Mouse (Mus musculus) forebrain, embryonic 14.5 days (tissue): ENCODE data around the gene Syt5. TPM values are rescaled to one million over a fixed set of nuclear protein-coding genes. Genes with fewer than 3 reads are reported as not detected.

ENCODE experiments used
- ATAC-seq: fragments of 200-750 bp; cut with Nextera tagmentation; 2 replicates; pipeline ENCODE4 v1.8.0; 2017; ENCODE audit warnings: mild to moderate bottlenecking, moderate library complexity
- DNase-seq: peaks from one replicate; pipeline ENCODE4 v3.0.0-alpha.2; 2015; ENCODE audit warnings: low spot score
- H3K27ac ChIP-seq: fragments of 300-500 bp; sonication (generic); 2 replicates; pipeline ENCODE4 v1.5.1; 2014; ENCODE audit warnings: low read depth, mild to moderate bottlenecking, control low read depth, low read length, moderate library complexity
- H3K27me3 ChIP-seq: fragments of 300-500 bp; sonication (generic); replicated peaks from 2 replicates; pipeline ENCODE4 v1.6.1; 2014; ENCODE audit warnings: low read length, control low read depth, mixed read lengths; ENCODE audit not compliant: control insufficient read depth, insufficient read depth
- H3K36me3 ChIP-seq: fragments of 300-500 bp; sonication (generic); 2 replicates; pipeline ENCODE4 v1.6.1; 2014; ENCODE audit warnings: low read length, control low read depth; ENCODE audit not compliant: control insufficient read depth, insufficient read depth
- H3K4me1 ChIP-seq: fragments of 300-500 bp; sonication (generic); 2 replicates; pipeline ENCODE4 v1.6.1; 2014; ENCODE audit warnings: antibody characterized with exemption, low read length, control low read depth; ENCODE audit not compliant: control insufficient read depth, insufficient read depth
- H3K4me2 ChIP-seq: fragments of 300-500 bp; sonication (generic); 2 replicates; pipeline ENCODE4 v1.6.1; 2014; ENCODE audit warnings: mild to moderate bottlenecking, control low read depth, low read length
- H3K4me3 ChIP-seq: fragments of 300-500 bp; sonication (generic); 2 replicates; pipeline ENCODE4 v1.5.1; 2014; ENCODE audit warnings: low read depth, low read length, control low read depth
- H3K9ac ChIP-seq: fragments of 300-500 bp; sonication (generic); 2 replicates; pipeline ENCODE4 v1.6.1; 2014; ENCODE audit warnings: mild to moderate bottlenecking, low read length, control low read depth, moderate library complexity
- H3K9me3 ChIP-seq: fragments of 300-500 bp; sonication (generic); replicated peaks from 2 replicates; pipeline ENCODE4 v1.6.1; 2016; ENCODE audit warnings: low read length, control low read depth, mixed read lengths; ENCODE audit not compliant: control insufficient read depth
- WGBS: fragments of 180-500 bp; shearing (Covaris S2); extraction: QIAGEN DNeasy Blood & Tissue Kit; methylation state at CpG from one replicate; pipeline ENCODE4 v1.1.7; 2014; 5-methylcytosine and 5-hydroxymethylcytosine counted together
- polyA plus RNA-seq: library from polyadenylated mRNA; unstranded; fragments of >200 nt; fragmentation: Nextera tagmentation; extraction: Ambion mirVana; gene quantifications from 2 replicates; pipeline ENCODE4 v1.2.1, GENCODE M21; 2014

The Syt5 gene
- polyA plus RNA-seq, 1 experiment from 2014 or later, result 133 TPM

DNA sequence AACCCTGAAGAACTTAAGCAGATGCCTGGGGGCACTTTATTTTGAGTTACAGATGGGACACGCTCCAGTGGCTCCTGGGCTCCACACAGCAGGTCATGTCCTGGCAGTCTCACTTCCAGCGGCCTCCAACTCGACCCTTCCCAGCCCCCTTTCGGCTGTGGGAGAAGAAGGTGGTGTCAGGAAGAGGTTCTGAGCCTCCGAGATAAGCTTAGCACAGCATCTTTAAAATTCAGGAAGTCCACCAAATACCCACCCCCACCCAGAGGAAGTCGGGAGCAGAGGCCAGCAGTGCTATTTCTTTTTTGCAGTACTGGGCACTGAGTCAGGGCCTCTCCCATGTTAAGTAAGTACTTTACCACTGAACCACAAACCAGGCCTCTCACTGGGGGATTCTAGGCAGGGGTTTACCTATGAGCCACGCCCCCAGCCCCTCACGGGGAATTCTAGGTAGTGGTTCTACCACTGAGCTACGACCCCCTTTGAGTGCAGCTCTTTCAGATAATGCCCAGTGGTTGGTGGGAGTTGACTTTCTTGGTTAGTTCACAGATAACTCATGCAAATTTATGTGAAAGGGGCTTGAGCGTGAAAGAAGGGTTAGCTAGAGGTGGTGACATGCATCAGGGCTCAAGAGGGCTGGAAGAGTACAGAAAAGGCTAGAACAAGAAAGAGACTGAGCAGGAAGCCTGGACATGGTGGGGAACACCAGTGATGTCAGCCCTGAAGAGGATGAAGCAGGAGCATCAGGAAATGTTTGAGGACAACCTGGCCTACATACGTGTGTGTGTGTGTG is 42.5 kb downstream of the Syt5 start:
- Histone ChIP-seq H3K9ac (no peak overlapping the region), H3K4me2 (no peak overlapping the region), H3K4me3 (no peak overlapping the region), H3K4me1 (peaks cover 12% of the 10 kb centered on the region), H3K27ac (no peak overlapping the region), H3K9me3 (no peaks in the 10 kb centered on the region), H3K27me3 (no peaks in the 10 kb centered on the region), H3K36me3 (no peaks in the 10 kb centered on the region)
- DNase-seq, result no peak
- no peak for ATAC-seq
- WGBS, result 69% methylated on average over 11 of the region's 11 CpGs

DNA sequence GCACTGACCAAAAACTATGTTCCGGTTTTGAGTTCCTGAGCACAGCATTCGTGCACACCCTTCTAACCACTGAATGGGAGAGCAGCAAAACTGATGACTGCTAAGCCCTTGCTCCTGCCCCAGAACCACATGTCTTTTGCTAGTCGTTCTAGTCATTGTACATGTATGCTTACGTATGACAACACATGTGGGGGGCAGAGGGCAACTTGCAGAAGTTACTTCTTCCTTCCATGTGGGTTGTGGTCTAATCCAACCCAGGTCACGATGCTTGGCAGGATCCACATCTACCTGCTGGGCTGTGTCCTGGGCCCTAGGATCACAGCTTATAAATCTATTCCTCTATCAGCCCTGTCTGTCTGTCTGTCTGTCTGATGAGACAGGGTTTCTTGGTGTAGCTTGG is 43.5 kb downstream of the Syt5 start:
- no peak overlapping the region for H3K4me3 ChIP-seq
- H3K4me2 ChIP-seq, result no peak overlapping the region
- H3K27me3 ChIP-seq, result no peaks in the 10 kb centered on the region
- DNase-seq (no peak), ATAC-seq (no peak)
- no peaks in the 10 kb centered on the region for H3K9me3 ChIP-seq
- no peak overlapping the region for H3K9ac ChIP-seq
- no peak overlapping the region for H3K27ac ChIP-seq
- 80% methylated on average over 5 of the region's 5 CpGs for WGBS
- H3K4me1 ChIP-seq, result peaks cover 21% of the 10 kb centered on the region
- H3K36me3 ChIP-seq, result 0 out of 2 replicates have a peak, but pooled peaks cover 2% of the 10 kb centered on the region

DNA sequence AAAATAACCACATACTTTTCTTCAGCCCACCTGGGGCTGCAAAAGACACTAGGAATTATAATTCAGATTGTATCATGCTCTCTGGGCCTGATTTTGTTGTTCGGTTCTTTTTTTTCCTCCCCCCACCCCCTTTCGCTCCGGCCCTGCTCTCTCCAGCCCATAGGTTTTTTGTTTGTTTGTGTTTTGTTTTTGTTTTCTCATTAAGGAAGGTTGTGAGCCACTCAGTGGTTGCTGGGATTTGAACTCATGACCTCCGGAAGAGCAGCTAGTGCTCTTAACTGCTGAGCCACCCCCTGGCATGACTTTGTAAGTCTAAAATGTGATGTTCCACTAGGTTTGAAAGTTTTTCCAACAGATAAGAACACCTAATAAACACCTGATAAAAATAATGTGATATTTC is 44.2 kb downstream of the Syt5 start:
- H3K9me3 ChIP-seq, result no peaks in the 10 kb centered on the region
- no peak for ATAC-seq
- no peak overlapping the region for H3K9ac ChIP-seq
- 71% methylated on average over 4 of the region's 4 CpGs for WGBS
- H3K4me2 ChIP-seq, result no peak overlapping the region
- peaks cover 29% of the 10 kb centered on the region for H3K4me1 ChIP-seq
- H3K27me3 ChIP-seq, result no peaks in the 10 kb centered on the region
- H3K27ac ChIP-seq, result no peak overlapping the region
- no peak for DNase-seq
- 0 out of 2 replicates have a peak, but pooled peaks cover 2% of the 10 kb centered on the region for H3K36me3 ChIP-seq
- no peak overlapping the region for H3K4me3 ChIP-seq

DNA sequence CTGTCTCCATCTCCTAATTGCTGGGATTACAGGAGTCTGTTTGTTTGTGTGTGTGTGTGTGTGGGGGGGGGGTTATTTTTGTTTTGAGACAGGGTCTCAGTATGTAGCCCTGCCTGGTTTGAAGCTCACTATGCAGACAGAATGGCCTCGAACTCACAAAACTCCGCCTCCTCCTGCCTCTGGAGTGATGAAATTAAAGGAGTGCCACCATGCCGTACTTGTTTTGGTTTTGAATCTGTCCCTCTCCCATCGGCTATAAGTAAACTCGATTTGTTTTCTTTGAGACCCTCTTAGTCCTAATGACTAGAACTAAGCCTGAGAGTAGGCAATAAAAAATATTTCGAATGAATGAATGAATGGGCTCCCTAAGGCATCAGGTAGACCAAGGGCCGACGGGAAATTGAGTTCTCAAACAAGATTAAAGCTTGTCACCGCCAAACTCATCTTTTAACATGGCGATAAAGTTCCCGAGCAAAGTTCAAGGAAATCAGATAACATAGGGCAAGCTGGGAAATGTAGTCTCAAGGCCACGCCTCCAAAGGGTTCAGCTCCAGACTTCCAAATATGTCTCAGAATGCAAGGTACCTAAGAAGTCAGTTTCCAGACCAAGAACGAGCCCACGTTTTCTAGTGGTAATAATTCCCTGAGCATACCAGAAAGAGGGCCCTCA is 44.8 kb downstream of the Syt5 start:
- DNase-seq (peak; percentile 72), ATAC-seq (peak; percentile 5)
- 11% methylated on average over 14 of the region's 14 CpGs for WGBS
- Histone ChIP-seq H3K27me3 (no peaks in the 10 kb centered on the region), H3K27ac (0 out of 2 replicates have a peak overlapping the region, but pooled peaks have one; percentile 85), H3K4me3 (peak overlapping the region; percentile 89), H3K36me3 (0 out of 2 replicates have a peak, but pooled peaks cover 2% of the 10 kb centered on the region), H3K4me1 (peaks cover 30% of the 10 kb centered on the region), H3K9me3 (no peaks in the 10 kb centered on the region), H3K4me2 (peak overlapping the region; percentile 92), H3K9ac (peak overlapping the region; percentile 97)

DNA sequence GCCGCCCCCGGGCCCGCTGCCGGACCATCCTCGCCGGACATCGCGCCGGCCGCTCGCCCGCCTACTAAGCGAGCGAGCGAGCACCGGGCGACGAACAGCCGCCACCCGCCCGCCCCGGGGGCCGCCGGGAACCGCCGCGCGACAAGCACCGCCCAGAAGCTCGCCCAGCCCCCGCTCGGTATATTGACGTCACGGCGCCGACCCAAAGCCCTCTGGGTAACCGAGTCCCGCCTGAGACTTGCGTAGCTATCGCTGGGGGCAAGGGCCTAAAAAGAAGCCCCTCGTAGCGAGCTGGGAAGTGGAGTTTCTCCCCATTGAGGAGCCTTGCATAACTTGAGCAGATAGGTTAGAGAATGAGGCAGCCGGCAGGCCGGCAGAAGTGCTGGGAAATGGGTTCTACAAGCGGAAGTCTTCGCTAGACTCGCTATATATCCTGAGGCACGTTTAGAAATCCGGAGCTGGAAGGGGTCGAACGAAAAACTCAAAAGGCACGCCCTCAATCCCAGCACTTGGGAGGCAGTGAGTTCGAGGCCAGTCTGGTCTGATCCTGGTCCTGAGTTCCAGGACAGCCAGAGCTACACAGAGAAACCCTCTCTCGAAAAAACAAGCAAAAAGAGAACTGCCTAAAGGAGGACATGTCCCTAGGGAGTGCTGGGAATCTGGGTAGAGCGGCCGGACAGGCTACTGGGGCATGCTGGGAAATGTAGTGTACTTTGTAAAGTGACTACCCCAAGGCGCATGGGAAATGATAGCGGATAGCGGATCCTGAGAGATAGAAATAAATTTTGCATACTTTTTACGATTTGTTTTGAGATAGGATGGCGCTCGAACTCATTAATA is 45.6 kb downstream of the Syt5 start, which contains the start of gene Ppp1r12c:
Gene Ppp1r12c, minus strand, starts transcription at position 123 of the 840 bp plus-strand sequence.
- DNase-seq (peak; percentile 97), ATAC-seq (peak; percentile 96)
- peak within 1 kb of the TSS; percentile 92 for H3K4me2 ChIP-seq
- peaks cover 30% of the 10 kb centered on the region for H3K4me1 ChIP-seq
- peak within 1 kb of the TSS; percentile 89 for H3K4me3 ChIP-seq
- peak within 1 kb of the TSS; percentile 85 for H3K27ac ChIP-seq
- H3K9ac ChIP-seq, result peak within 1 kb of the TSS; percentile 97
- under 1% methylated on average over 62 of the region's 62 CpGs for WGBS
- no peaks in the 10 kb centered on the region for H3K27me3 ChIP-seq
- H3K36me3 ChIP-seq, result peaks cover 9% of the 10 kb centered on the region
- H3K9me3 ChIP-seq, result no peaks in the 10 kb centered on the region

DNA sequence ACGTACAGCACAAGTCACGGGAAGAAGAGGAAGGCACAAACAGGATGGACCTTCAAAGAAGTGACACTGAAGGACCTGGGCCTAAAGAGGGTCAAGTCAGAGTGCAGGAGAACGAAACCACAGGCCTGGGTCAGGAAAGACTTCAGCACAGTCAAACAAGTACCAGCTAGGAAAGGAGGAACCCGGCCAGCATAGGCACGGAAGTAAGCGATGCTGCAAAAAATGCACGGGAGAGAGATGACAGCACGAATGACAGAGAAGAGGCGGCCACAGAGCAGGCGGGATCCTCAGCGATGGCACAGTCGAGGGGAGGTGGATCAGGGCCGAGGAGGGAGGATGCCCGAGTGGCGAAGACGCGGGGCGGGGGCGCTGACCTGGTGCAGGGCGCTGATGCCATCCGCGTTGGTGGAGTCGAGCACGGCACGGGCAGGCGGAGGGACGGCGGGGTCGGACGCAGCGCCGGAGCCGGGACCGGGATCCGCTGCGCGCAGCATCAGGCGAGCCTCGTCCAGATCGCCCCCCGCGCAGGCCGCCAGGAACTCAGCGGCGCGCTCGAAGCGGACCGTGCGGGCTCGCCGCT is 46.4 kb downstream of the Syt5 start:
- H3K27ac ChIP-seq, result peak overlapping the region; percentile 85
- peak overlapping the region; percentile 97 for H3K9ac ChIP-seq
- peaks cover 15% of the 10 kb centered on the region for H3K36me3 ChIP-seq
- no peaks in the 10 kb centered on the region for H3K27me3 ChIP-seq
- ATAC-seq (peak; percentile 51), DNase-seq (peak; percentile 10)
- H3K4me1 ChIP-seq, result peaks cover 30% of the 10 kb centered on the region
- peak overlapping the region; percentile 89 for H3K4me3 ChIP-seq
- peak overlapping the region; percentile 92 for H3K4me2 ChIP-seq
- WGBS, result under 1% methylated on average over 23 of the region's 52 CpGs
- H3K9me3 ChIP-seq, result no peaks in the 10 kb centered on the region

DNA sequence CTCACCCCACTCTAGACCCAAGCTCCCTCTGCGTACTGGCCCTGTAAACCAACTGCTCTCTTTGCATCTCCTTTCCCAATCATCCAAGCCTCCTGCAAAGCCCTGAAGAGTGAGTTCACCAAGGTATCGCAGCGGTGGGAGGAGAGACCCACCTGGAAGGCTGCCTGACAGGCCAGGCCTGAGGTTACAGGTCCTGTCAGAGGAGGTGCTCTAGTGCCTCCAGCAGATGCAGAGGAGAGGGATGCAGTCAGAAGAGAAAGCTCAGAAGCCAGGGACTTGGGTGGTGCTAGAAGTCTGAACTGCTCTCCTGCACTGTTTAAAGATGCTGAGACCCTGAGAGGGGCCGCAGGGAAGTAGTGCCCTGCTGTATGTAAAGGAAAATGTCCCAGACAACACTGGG is 48.3 kb downstream of the Syt5 start:
- Histone ChIP-seq H3K27ac (no peak overlapping the region), H3K9me3 (no peaks in the 10 kb centered on the region), H3K36me3 (peaks cover 34% of the 10 kb centered on the region), H3K4me2 (no peak overlapping the region), H3K4me1 (peaks cover 30% of the 10 kb centered on the region), H3K27me3 (no peaks in the 10 kb centered on the region), H3K9ac (peak overlapping the region; percentile 29), H3K4me3 (no peak overlapping the region)
- ATAC-seq (no peak), DNase-seq (no peak)
- 94% methylated on average over 4 of the region's 4 CpGs for WGBS

DNA sequence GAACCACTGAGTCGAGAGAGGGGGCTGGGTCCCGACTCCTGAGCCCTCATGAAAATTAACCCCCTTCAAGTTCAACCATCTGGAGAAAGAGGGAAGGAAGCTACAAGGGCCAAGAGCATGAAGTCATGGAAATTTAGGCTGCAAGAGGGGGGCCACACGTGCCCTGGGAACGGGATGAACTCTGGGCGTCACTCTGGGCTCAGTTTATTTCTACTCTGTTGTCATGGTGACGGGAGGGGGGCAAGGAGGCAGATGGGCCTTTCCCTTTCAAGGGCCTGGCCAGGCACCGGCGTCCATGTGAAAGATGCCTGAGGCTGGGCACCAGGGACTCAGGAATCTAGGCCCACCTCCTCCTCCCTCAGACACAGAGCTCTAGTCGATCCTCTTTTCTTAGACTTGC is 49.1 kb downstream of the Syt5 start:
- DNase-seq (peak; percentile 61), ATAC-seq (no peak)
- Histone ChIP-seq H3K27ac (no peak overlapping the region), H3K9me3 (no peaks in the 10 kb centered on the region), H3K4me3 (no peak overlapping the region), H3K4me2 (peak overlapping the region; percentile 24), H3K36me3 (peaks cover 39% of the 10 kb centered on the region), H3K4me1 (peaks cover 30% of the 10 kb centered on the region), H3K27me3 (no peaks in the 10 kb centered on the region), H3K9ac (peak overlapping the region; percentile 33; the same call in 1 of the 2 replicates)
- 18% methylated on average over 9 of the region's 9 CpGs for WGBS
